Mouse (Mus musculus): ENCODE measurements around the gene Cdc45.

DNA sequence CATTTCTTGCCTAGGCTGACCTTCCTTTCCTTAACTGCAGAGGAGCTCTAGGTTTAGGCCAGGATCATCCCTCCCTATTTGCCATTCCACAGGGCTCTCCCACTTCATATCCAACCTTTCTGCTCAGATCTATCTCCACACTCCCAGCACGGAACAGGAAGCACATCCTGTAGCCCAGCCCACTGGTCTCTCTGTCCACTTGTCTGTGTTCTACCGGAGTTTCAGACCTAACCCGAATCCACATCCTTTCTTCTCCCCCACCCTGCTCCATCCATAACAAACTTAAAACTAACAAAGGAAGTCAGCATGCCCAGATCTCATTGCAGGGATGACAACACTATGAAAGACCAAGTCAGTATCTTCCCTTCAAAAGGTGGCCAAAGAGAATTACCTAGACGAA, 45.4 kb downstream of the Cdc45 start:
- TF ChIP-seq POLR2A (IDR thresholded peaks at IDR 0.05; ENCODE audit: low read depth, low read length): no peak
- TF ChIP-seq CTCF (IDR thresholded peaks at IDR 0.05; ENCODE audit: extremely low read depth, insufficient read depth, insufficient read length, insufficient replicate concordance): no peak

Measured in spleen, adult 2 months (tissue).